Mouse (Mus musculus) lung, adult 2 months (tissue): ENCODE measurements around the gene Adam12. TPM values are rescaled to one million over a fixed set of nuclear protein-coding genes. Genes with fewer than 3 reads are reported as not detected.

ENCODE experiments used
- DNase-seq: peaks from one replicate; pipeline ENCODE4 v3.0.0; 2022
- H3K4me1 ChIP-seq: fragments of 200-500 bp; 2 replicates; pipeline ENCODE4 v1.6.1; 2011; ENCODE audit warnings: low read length; ENCODE audit not compliant: control insufficient read depth, insufficient read depth
- H3K4me3 ChIP-seq: fragments of 200-500 bp; replicated peaks from 2 replicates; pipeline ENCODE3; 2011; ENCODE audit warnings: low read depth, mild to moderate bottlenecking, control low read depth, low read length; ENCODE audit errors: extremely low read depth
- CTCF ChIP-seq: fragments of 200-500 bp; IDR thresholded peaks from 2 replicates; pipeline ENCODE4 v1.5.1; 2011; ENCODE audit warnings: mild to moderate bottlenecking, low read length, control low read depth; ENCODE audit not compliant: insufficient read depth
- POLR2A ChIP-seq: fragments of 200-500 bp; IDR thresholded peaks from 2 replicates; pipeline ENCODE4 v1.6.1; 2011; ENCODE audit warnings: low read depth, mild to moderate bottlenecking, control low read depth, low read length, borderline replicate concordance; ENCODE audit errors: extremely low read depth
- WGBS: fragments of 180-500 bp; shearing (Covaris S2); methylation state at CpG from one replicate; pipeline ENCODE4 v1.1.7; 2018; 5-methylcytosine and 5-hydroxymethylcytosine counted together
- polyA plus RNA-seq: library from polyadenylated mRNA; depleted of rRNA; stranded (reverse); fragments of >200 nt; gene quantifications from 2 replicates; pipeline ENCODE4 v1.2.3, GENCODE M21; 2012

The Adam12 gene
- polyA plus RNA-seq, 1 experiment = 1.1 TPM

- no peaks in the 10 kb centered on the region; the same call in 1 of the 2 replicates for H3K4me1 ChIP-seq
- H3K4me3 ChIP-seq = no peak overlapping the region
- 84% methylated on average over 7 of the region's 7 CpGs for WGBS
- TF ChIP-seq POLR2A = no peak
- no peak for TF ChIP-seq CTCF
- DNase-seq = no peak
Measured at GRCm38 (mm10) chr7:134014733-134015132, 217.2 kb downstream of the Adam12 start.

DNA sequence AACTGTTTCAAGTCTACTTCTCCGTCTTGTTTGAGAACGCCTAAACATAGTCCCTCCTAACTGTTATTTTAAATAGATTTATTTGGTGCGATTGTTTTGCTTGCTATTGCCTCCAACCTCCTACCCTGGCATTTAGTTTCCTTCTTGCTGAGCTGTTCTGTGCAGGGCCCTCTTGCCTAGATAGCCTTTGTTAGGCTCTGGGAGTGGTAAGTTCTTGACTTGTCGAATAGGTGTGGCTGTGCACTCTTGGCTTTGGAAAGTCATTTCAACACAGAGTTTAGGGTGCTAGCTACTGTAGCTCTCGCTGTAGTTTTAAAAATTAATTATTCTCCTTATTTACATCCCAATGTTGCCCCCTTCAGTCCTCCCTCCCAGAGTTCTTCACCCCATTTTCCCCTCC is 222.8 kb downstream of the Adam12 start:
- no peak for TF ChIP-seq POLR2A
- TF ChIP-seq CTCF = no peak
- no peak for DNase-seq
- 62% methylated on average over 5 of the region's 5 CpGs for WGBS
- H3K4me3 ChIP-seq = no peak overlapping the region
- no peaks in the 10 kb centered on the region; the same call in 1 of the 2 replicates for H3K4me1 ChIP-seq

DNA sequence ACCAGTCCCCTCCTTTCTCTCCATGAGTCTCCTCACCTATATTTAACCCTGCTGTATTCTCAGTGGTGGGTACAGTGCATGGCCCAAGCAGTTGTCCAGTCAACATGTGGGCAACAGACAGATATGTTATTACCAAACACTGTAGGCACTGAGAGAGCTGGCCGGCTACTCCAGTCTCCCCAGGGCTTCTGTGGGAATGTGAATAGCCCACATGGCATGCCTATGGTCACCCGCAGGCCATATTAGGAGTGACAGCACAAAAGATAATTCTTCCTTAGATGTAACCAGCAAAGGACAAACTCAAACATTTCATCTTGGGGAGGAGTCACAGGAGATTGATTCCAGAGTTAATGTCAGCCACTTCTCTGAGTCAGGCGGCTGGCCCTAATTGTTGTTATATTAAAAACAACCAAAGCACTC is 224.0 kb downstream of the Adam12 start:
- no peak overlapping the region for H3K4me3 ChIP-seq
- no peaks in the 10 kb centered on the region; the same call in 1 of the 2 replicates for H3K4me1 ChIP-seq
- DNase-seq = no peak
- 78% methylated on average over 3 of the region's 3 CpGs for WGBS
- TF ChIP-seq CTCF = no peak
- no peak for TF ChIP-seq POLR2A

DNA sequence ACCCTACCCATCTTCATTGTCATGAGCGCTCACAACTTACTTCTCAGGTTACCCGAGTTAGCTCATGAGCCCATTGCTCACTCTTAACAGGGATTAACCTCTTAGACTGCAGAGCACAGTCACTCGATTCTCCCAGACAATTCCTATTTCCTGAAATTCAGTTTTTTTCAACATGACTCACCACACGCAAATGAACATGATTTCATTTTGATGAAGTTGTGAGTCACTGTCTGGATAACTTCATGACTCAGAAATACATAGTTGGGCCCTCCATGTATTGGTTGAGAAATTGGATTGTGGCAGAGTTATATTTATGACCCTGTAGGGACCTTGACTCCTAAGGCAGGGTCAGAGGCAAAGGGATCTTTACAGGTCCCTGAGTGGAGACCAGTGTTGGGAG is 230.4 kb downstream of the Adam12 start:
- Histone ChIP-seq H3K4me1 (no peaks in the 10 kb centered on the region), H3K4me3 (no peak overlapping the region)
- TF ChIP-seq CTCF (no peak), POLR2A (no peak)
- WGBS = 82% methylated on average over 4 of the region's 4 CpGs
- DNase-seq = no peak

- DNase-seq = no peak
- H3K4me1 ChIP-seq = no peaks in the 10 kb centered on the region; the same call in 1 of the 2 replicates
- no peak overlapping the region for H3K4me3 ChIP-seq
- no peak for TF ChIP-seq CTCF
- no peak for TF ChIP-seq POLR2A
Measured at GRCm38 (mm10) chr7:133990930-133991329, 241.0 kb downstream of the Adam12 start.

DNA sequence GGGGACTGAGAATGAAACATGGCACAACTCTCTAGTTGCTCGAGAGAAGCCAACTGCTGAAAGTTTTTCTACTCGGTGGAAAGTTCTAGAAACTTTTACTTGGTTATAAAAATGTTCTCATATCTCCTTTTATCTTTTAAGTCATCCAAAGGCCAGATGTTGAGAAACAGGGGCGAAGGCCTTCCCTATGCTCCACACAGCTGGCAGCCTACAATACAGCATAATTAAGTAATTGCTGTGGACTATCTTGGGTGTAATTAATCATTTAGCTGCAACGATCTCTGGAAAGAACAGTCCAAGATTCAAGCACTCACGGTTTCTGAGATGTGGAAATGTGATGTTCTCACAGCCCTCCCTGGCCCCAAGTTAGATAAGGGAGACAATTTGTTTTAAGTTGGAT is 243.6 kb downstream of the Adam12 start:
- Histone ChIP-seq H3K4me3 (no peak overlapping the region), H3K4me1 (no peaks in the 10 kb centered on the region)
- TF ChIP-seq CTCF (no peak), POLR2A (no peak)
- no peak for DNase-seq
- WGBS = 62% methylated on average over 5 of the region's 5 CpGs

DNA sequence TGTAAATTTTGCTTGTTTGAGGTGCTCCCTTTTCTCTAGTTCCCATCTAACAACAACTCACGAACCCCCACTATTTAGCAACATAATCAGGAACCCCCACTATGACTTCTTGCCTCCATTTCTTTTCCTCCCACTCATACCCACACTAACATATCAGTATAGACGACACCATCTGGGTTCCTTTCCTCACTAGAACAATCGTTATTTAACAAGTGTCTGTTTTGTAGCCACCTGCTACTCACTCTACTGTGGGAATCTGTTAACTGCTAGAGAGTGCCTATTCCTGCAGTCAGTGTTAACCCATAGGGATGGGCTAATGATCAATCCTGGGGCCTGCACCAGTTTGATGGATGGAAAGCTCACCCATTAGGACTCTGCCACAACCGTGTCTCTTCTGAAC is 245.7 kb downstream of the Adam12 start:
- no peak overlapping the region for H3K4me3 ChIP-seq
- 89% methylated on average over 4 of the region's 4 CpGs for WGBS
- TF ChIP-seq CTCF = no peak
- no peak for TF ChIP-seq POLR2A

DNA sequence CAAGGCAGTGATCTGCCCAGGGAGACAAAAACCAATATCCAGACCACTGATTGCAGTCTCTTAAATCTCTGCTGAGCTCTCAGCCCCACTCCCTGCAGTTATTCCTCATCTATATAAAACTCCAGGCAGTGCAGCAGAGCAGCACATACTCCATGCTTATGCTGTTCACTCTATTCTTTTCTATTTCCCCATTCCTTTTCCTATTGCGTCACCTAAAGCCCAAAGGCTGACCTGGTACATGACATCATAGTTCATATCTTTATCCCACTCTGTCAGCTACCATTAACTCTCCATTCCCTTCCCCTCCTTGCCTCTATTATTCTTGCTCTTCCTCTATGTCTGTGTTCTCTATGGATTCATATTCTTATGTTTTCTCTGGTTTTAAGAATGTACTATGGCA is 246.3 kb downstream of the Adam12 start:
- DNase-seq = no peak
- TF ChIP-seq POLR2A (no peak), CTCF (no peak)
- 89% methylated on average over 1 of the region's 1 CpGs for WGBS
- H3K4me3 ChIP-seq = no peak overlapping the region
- H3K4me1 ChIP-seq = no peaks in the 10 kb centered on the region

More for the DNA sequence above, 245.7 kb downstream of the Adam12 start:
- H3K4me1 ChIP-seq = no peaks in the 10 kb centered on the region
- no peak for DNase-seq

GRCm38 (mm10) chr7:133976388-133977122 is 255.4 kb downstream of the Adam12 start:
- Histone ChIP-seq H3K4me1 (no peaks in the 10 kb centered on the region), H3K4me3 (no peak overlapping the region)
- no peak for TF ChIP-seq CTCF
- TF ChIP-seq POLR2A = no peak
- no peak for DNase-seq
- 44% methylated on average over 8 of the region's 8 CpGs for WGBS

DNA sequence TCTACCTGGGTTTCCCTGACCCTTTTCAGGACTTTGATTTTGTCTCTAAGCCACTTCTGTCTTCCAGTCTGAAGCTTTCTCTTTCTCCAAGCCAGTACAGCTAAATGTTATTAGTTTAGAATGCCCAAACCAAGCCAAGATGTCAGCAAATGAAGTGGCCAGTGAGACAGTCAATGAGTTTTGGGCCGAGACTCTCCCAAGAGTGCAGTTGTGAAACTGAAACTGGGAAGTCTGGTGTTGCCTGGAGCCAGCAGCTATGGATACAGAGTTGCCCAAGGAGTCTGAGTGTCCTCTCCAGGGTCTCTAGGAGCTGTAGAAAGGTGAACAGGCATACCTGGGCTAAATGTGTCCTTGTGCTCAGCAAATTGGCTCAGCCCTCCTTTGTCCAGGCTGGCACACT is 260.9 kb downstream of the Adam12 start:
- TF ChIP-seq POLR2A = no peak
- TF ChIP-seq CTCF = no peak
- 33% methylated on average over 1 of the region's 1 CpGs for WGBS
- H3K4me1 ChIP-seq = no peaks in the 10 kb centered on the region
- DNase-seq = peak; percentile 29
- H3K4me3 ChIP-seq = no peak overlapping the region
